Mouse (Mus musculus): Measurements from ENCODE around the gene Lrrc36. TPM values are rescaled to one million over a fixed set of nuclear protein-coding genes. Genes with fewer than 3 reads are reported as not detected.

Gene Lrrc36
- polyA plus RNA-seq, 1 experiment from 2014 or later = 0.07 TPM

- Histone ChIP-seq H3K36me3 (ENCODE audit: control insufficient read depth, insufficient read depth, low read length) (no peaks in the 10 kb centered on the region), H3K27ac (ENCODE audit: low read length) (no peak overlapping the region), H3K9ac (ENCODE audit: low read depth, low read length) (no peak overlapping the region), H3K4me1 (ENCODE audit: control insufficient read depth, insufficient read depth, low read length) (no peaks in the 10 kb centered on the region), H3K9me3 (ENCODE audit: control insufficient read depth, low read length) (no peaks in the 10 kb centered on the region), H3K4me2 (ENCODE audit: low read depth, low read length) (no peak overlapping the region), H3K4me3 (ENCODE audit: low read length) (no peak overlapping the region), H3K27me3 (replicated peaks; ENCODE audit: control insufficient read depth, insufficient read depth, low read length) (no peaks in the 10 kb centered on the region)
- ATAC-seq = peak; percentile 69
- WGBS = 84% methylated on average over 5 of the region's 5 CpGs
Observed at GRCm38 (mm10) chr8:105437078-105437748, 23.8 kb downstream of the Lrrc36 start.

- Histone ChIP-seq H3K4me1 (ENCODE audit: control insufficient read depth, insufficient read depth, low read length) (no peaks in the 10 kb centered on the region), H3K4me2 (ENCODE audit: low read depth, low read length) (no peak overlapping the region), H3K36me3 (ENCODE audit: control insufficient read depth, insufficient read depth, low read length) (no peaks in the 10 kb centered on the region), H3K9me3 (ENCODE audit: control insufficient read depth, low read length) (no peaks in the 10 kb centered on the region), H3K27ac (ENCODE audit: low read length) (no peak overlapping the region), H3K9ac (ENCODE audit: low read depth, low read length) (no peak overlapping the region), H3K27me3 (replicated peaks; ENCODE audit: control insufficient read depth, insufficient read depth, low read length) (no peaks in the 10 kb centered on the region), H3K4me3 (ENCODE audit: low read length) (no peak overlapping the region)
- ATAC-seq = no peak
- 49% methylated on average over 5 of the region's 5 CpGs for WGBS
Observed at GRCm38 (mm10) chr8:105438865-105439264, 25.5 kb downstream of the Lrrc36 start.

- H3K4me1 ChIP-seq (ENCODE audit: control insufficient read depth, insufficient read depth, low read length) = 0 out of 2 replicates have a peak, but pooled peaks cover 2% of the 10 kb centered on the region
- no peaks in the 10 kb centered on the region for H3K27me3 ChIP-seq (replicated peaks; ENCODE audit: control insufficient read depth, insufficient read depth, low read length)
- H3K9ac ChIP-seq (ENCODE audit: low read depth, low read length) = no peak overlapping the region
- no peak overlapping the region for H3K27ac ChIP-seq (ENCODE audit: low read length)
- WGBS = 10% methylated on average over 6 of the region's 6 CpGs
- H3K4me2 ChIP-seq (ENCODE audit: low read depth, low read length) = no peak overlapping the region
- no peak overlapping the region for H3K4me3 ChIP-seq (ENCODE audit: low read length)
- no peaks in the 10 kb centered on the region for H3K36me3 ChIP-seq (ENCODE audit: control insufficient read depth, insufficient read depth, low read length)
- H3K9me3 ChIP-seq (ENCODE audit: control insufficient read depth, low read length) = no peaks in the 10 kb centered on the region
- ATAC-seq = no peak; the same call in 1 of the 2 replicates
Observed at GRCm38 (mm10) chr8:105441433-105441832, 28.1 kb downstream of the Lrrc36 start.

- Histone ChIP-seq H3K9ac (ENCODE audit: low read depth, low read length) (no peak overlapping the region), H3K4me2 (ENCODE audit: low read depth, low read length) (no peak overlapping the region), H3K36me3 (ENCODE audit: control insufficient read depth, insufficient read depth, low read length) (no peaks in the 10 kb centered on the region), H3K27me3 (replicated peaks; ENCODE audit: control insufficient read depth, insufficient read depth, low read length) (no peaks in the 10 kb centered on the region), H3K27ac (ENCODE audit: low read length) (no peak overlapping the region), H3K4me1 (ENCODE audit: control insufficient read depth, insufficient read depth, low read length) (0 out of 2 replicates have a peak, but pooled peaks cover 2% of the 10 kb centered on the region), H3K4me3 (ENCODE audit: low read length) (no peak overlapping the region), H3K9me3 (ENCODE audit: control insufficient read depth, low read length) (no peaks in the 10 kb centered on the region)
- ATAC-seq = no peak
- 90% methylated on average over 5 of the region's 5 CpGs for WGBS
Observed at GRCm38 (mm10) chr8:105442661-105443060, 29.3 kb downstream of the Lrrc36 start.

- Histone ChIP-seq H3K9me3 (ENCODE audit: control insufficient read depth, low read length) (no peaks in the 10 kb centered on the region), H3K36me3 (ENCODE audit: control insufficient read depth, insufficient read depth, low read length) (no peaks in the 10 kb centered on the region), H3K4me2 (ENCODE audit: low read depth, low read length) (no peak overlapping the region), H3K4me3 (ENCODE audit: low read length) (no peak overlapping the region), H3K9ac (ENCODE audit: low read depth, low read length) (no peak overlapping the region), H3K27ac (ENCODE audit: low read length) (no peak overlapping the region), H3K27me3 (replicated peaks; ENCODE audit: control insufficient read depth, insufficient read depth, low read length) (no peaks in the 10 kb centered on the region), H3K4me1 (ENCODE audit: control insufficient read depth, insufficient read depth, low read length) (0 out of 2 replicates have a peak, but pooled peaks cover 2% of the 10 kb centered on the region)
- 33% methylated on average over 11 of the region's 11 CpGs for WGBS
- ATAC-seq = no peak
Observed at GRCm38 (mm10) chr8:105445296-105446126, 32.1 kb downstream of the Lrrc36 start.

GRCm38 (mm10) chr8:105446127-105446552, 32.8 kb downstream of the Lrrc36 start:
- 30% methylated on average over 4 of the region's 4 CpGs for WGBS
- no peak overlapping the region for H3K9ac ChIP-seq (ENCODE audit: low read depth, low read length)
- H3K4me2 ChIP-seq (ENCODE audit: low read depth, low read length) = no peak overlapping the region
- no peak overlapping the region for H3K4me3 ChIP-seq (ENCODE audit: low read length)
- no peaks in the 10 kb centered on the region for H3K36me3 ChIP-seq (ENCODE audit: control insufficient read depth, insufficient read depth, low read length)
- no peaks in the 10 kb centered on the region for H3K27me3 ChIP-seq (replicated peaks; ENCODE audit: control insufficient read depth, insufficient read depth, low read length)
- no peak overlapping the region for H3K27ac ChIP-seq (ENCODE audit: low read length)
- H3K4me1 ChIP-seq (ENCODE audit: control insufficient read depth, insufficient read depth, low read length) = 0 out of 2 replicates have a peak, but pooled peaks cover 2% of the 10 kb centered on the region
- H3K9me3 ChIP-seq (ENCODE audit: control insufficient read depth, low read length) = no peaks in the 10 kb centered on the region
- no peak for ATAC-seq

GRCm38 (mm10) chr8:105448188-105448587, 34.8 kb downstream of the Lrrc36 start:
- no peak for ATAC-seq
- H3K27me3 ChIP-seq (replicated peaks; ENCODE audit: control insufficient read depth, insufficient read depth, low read length) = no peaks in the 10 kb centered on the region
- 91% methylated on average over 3 of the region's 3 CpGs for WGBS

GRCm38 (mm10) chr8:105448596-105448995, 35.2 kb downstream of the Lrrc36 start:
- H3K36me3 ChIP-seq (ENCODE audit: control insufficient read depth, insufficient read depth, low read length) = no peaks in the 10 kb centered on the region
- 84% methylated on average over 5 of the region's 5 CpGs for WGBS
- H3K27ac ChIP-seq (ENCODE audit: low read length) = no peak overlapping the region
- H3K4me2 ChIP-seq (ENCODE audit: low read depth, low read length) = no peak overlapping the region
- H3K9me3 ChIP-seq (ENCODE audit: control insufficient read depth, low read length) = no peaks in the 10 kb centered on the region
- 0 out of 2 replicates have a peak, but pooled peaks have one; percentile 55 for ATAC-seq
- no peaks in the 10 kb centered on the region for H3K27me3 ChIP-seq (replicated peaks; ENCODE audit: control insufficient read depth, insufficient read depth, low read length)
- 0 out of 2 replicates have a peak, but pooled peaks cover 2% of the 10 kb centered on the region for H3K4me1 ChIP-seq (ENCODE audit: control insufficient read depth, insufficient read depth, low read length)
- H3K4me3 ChIP-seq (ENCODE audit: low read length) = no peak overlapping the region
- H3K9ac ChIP-seq (ENCODE audit: low read depth, low read length) = no peak overlapping the region

More at GRCm38 (mm10) chr8:105448188-105448587, 34.8 kb downstream of the Lrrc36 start:
- no peaks in the 10 kb centered on the region for H3K9me3 ChIP-seq (ENCODE audit: control insufficient read depth, low read length)
- no peaks in the 10 kb centered on the region for H3K36me3 ChIP-seq (ENCODE audit: control insufficient read depth, insufficient read depth, low read length)
- H3K4me1 ChIP-seq (ENCODE audit: control insufficient read depth, insufficient read depth, low read length) = 0 out of 2 replicates have a peak, but pooled peaks cover 2% of the 10 kb centered on the region
- H3K4me3 ChIP-seq (ENCODE audit: low read length) = no peak overlapping the region
- no peak overlapping the region for H3K4me2 ChIP-seq (ENCODE audit: low read depth, low read length)
- no peak overlapping the region for H3K9ac ChIP-seq (ENCODE audit: low read depth, low read length)
- no peak overlapping the region for H3K27ac ChIP-seq (ENCODE audit: low read length)

- Histone ChIP-seq H3K9me3 (ENCODE audit: control insufficient read depth, low read length) (no peaks in the 10 kb centered on the region), H3K4me1 (ENCODE audit: control insufficient read depth, insufficient read depth, low read length) (0 out of 2 replicates have a peak, but pooled peaks cover 2% of the 10 kb centered on the region), H3K36me3 (ENCODE audit: control insufficient read depth, insufficient read depth, low read length) (no peaks in the 10 kb centered on the region), H3K4me2 (ENCODE audit: low read depth, low read length) (no peak overlapping the region), H3K27ac (ENCODE audit: low read length) (no peak overlapping the region), H3K9ac (ENCODE audit: low read depth, low read length) (no peak overlapping the region), H3K4me3 (ENCODE audit: low read length) (no peak overlapping the region), H3K27me3 (replicated peaks; ENCODE audit: control insufficient read depth, insufficient read depth, low read length) (no peaks in the 10 kb centered on the region)
- ATAC-seq = no peak
- WGBS = 62% methylated on average over 1 of the region's 1 CpGs
Observed at GRCm38 (mm10) chr8:105450977-105451376, 37.6 kb downstream of the Lrrc36 start.
